Mouse (Mus musculus): ENCODE data around the gene Clec4a1.

DNA sequence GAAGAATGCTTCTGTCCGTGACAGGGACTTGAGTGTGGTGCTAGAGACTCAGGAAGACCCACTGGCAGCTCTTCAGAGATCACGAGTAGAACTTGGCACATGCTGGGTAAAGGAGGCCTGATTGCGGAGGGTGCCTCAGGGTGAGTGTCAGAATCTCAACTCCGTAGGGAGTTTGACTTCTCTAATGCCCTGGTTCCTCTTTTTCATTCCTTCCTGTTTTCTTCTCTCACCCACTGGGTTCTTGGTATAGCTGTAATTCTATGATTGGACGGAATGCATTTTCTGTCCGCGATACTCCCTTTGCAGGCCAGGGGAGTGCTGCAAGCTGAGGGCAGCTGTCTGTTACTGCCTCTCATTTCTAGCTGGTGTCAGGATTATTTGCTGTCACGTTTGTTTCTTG is 30.8 kb downstream of the Clec4a1 start, which contains the start of gene Clec4a3:
- TF ChIP-seq CTCF (IDR thresholded peaks at IDR 0.05; ENCODE audit: low read depth): no peak
- no peak for TF ChIP-seq EP300 (IDR thresholded peaks at IDR 0.05; ENCODE audit: low read depth)
